Mouse (Mus musculus): Measurements from ENCODE around the gene Exoc6b. TPM values are rescaled to one million over a fixed set of nuclear protein-coding genes. Genes with fewer than 3 reads are reported as not detected.

Exoc6b gene
- polyA plus RNA-seq, 1 experiment from 2014 or later = 10.2 TPM

DNA sequence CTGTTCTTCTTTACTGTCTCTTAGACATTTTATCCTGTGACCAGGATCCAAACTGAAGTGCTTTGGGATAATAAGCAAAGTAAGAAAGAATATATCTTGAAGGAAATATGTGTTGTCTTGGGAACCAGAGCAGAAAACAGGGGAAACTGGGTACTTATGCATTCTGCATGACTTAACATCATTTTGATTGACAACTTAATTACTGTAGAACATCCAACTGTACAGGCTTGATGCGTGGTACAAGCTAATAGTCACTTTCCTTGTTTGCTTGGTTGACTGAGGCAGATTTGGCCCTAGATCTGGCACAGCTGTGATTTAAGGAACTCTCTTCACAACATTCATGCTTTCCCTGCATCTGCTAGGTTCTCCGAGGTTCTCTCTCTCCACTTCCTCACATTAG, 285.3 kb downstream of the Exoc6b start:
- no peaks in the 10 kb centered on the region for H3K4me1 ChIP-seq (replicated peaks; ENCODE audit: control insufficient read depth, insufficient read depth, low read length)
- no peak overlapping the region for H3K4me2 ChIP-seq
- no peak overlapping the region for H3K27ac ChIP-seq (ENCODE audit: low read depth, low read length)
- no peak overlapping the region for H3K4me3 ChIP-seq (ENCODE audit: low read depth, low read length)
- no peak for DNase-seq (ENCODE audit: low spot score)
- no peak for ATAC-seq (replicated peaks; ENCODE audit: low FRiP score)
- no peaks in the 10 kb centered on the region for H3K27me3 ChIP-seq (replicated peaks; ENCODE audit: control insufficient read depth, insufficient read depth, low read length)
- H3K9me3 ChIP-seq (ENCODE audit: control insufficient read depth, low read length) = no peaks in the 10 kb centered on the region
- no peaks in the 10 kb centered on the region for H3K36me3 ChIP-seq (ENCODE audit: control insufficient read depth, insufficient read depth, low read length)
- 79% methylated on average over 2 of the region's 2 CpGs for WGBS
- no peak overlapping the region for H3K9ac ChIP-seq (ENCODE audit: low read depth, low read length)

DNA sequence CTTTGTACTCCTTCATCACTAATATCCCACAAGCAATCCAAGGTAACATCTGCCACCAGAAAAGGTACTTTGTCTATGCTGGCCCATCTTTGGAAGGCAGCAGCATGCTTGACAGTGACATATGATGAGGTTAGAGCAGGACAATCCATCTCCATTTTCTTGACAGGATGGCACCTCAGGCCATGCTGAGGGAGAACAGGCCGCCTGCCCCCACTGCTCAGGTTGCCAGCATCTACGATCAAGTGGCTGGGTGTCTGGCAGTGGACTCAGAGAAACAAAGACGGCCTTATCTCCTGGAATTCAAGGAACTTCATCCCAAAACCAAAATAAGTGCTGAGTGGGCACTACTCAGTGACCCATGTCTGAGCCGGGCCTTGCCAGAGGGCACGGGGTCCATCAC, 289.3 kb downstream of the Exoc6b start:
- ATAC-seq (replicated peaks; ENCODE audit: low FRiP score) (no peak), DNase-seq (ENCODE audit: low spot score) (no peak)
- no peaks in the 10 kb centered on the region for H3K9me3 ChIP-seq (ENCODE audit: control insufficient read depth, low read length)
- H3K9ac ChIP-seq (ENCODE audit: low read depth, low read length) = no peak overlapping the region
- H3K36me3 ChIP-seq (ENCODE audit: control insufficient read depth, insufficient read depth, low read length) = no peaks in the 10 kb centered on the region
- no peak overlapping the region for H3K27ac ChIP-seq (ENCODE audit: low read depth, low read length)
- no peaks in the 10 kb centered on the region for H3K27me3 ChIP-seq (replicated peaks; ENCODE audit: control insufficient read depth, insufficient read depth, low read length)
- H3K4me1 ChIP-seq (replicated peaks; ENCODE audit: control insufficient read depth, insufficient read depth, low read length) = no peaks in the 10 kb centered on the region
- 54% methylated on average over 5 of the region's 5 CpGs for WGBS
- no peak overlapping the region for H3K4me3 ChIP-seq (ENCODE audit: low read depth, low read length)
- no peak overlapping the region for H3K4me2 ChIP-seq

DNA sequence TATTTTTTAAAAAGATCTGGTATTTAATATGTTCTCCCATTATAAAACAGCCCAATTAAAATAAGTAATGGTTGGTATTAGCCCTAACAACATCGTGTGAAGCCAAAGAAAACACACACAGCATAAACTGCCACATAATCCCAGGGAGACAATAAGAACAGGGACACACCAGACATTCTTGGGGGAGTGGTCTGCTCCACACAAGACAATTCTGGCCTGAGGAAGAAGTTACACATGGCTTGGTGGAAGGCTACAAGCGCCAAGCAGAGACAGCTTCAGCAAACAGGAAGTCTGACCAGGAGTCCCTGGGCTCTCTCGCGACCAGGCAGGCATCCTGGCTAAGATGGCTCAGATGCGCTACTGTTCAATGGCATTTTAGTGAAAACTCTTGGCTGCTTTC, 290.3 kb downstream of the Exoc6b start:
- 51% methylated on average over 5 of the region's 5 CpGs for WGBS
- no peaks in the 10 kb centered on the region for H3K4me1 ChIP-seq (replicated peaks; ENCODE audit: control insufficient read depth, insufficient read depth, low read length)
- H3K9me3 ChIP-seq (ENCODE audit: control insufficient read depth, low read length) = no peaks in the 10 kb centered on the region
- no peak overlapping the region for H3K9ac ChIP-seq (ENCODE audit: low read depth, low read length)
- ATAC-seq (replicated peaks; ENCODE audit: low FRiP score) = no peak
- H3K4me2 ChIP-seq = no peak overlapping the region
- H3K27me3 ChIP-seq (replicated peaks; ENCODE audit: control insufficient read depth, insufficient read depth, low read length) = no peaks in the 10 kb centered on the region
- H3K36me3 ChIP-seq (ENCODE audit: control insufficient read depth, insufficient read depth, low read length) = no peaks in the 10 kb centered on the region
- no peak for DNase-seq (ENCODE audit: low spot score)
- no peak overlapping the region for H3K27ac ChIP-seq (ENCODE audit: low read depth, low read length)
- H3K4me3 ChIP-seq (ENCODE audit: low read depth, low read length) = no peak overlapping the region

DNA sequence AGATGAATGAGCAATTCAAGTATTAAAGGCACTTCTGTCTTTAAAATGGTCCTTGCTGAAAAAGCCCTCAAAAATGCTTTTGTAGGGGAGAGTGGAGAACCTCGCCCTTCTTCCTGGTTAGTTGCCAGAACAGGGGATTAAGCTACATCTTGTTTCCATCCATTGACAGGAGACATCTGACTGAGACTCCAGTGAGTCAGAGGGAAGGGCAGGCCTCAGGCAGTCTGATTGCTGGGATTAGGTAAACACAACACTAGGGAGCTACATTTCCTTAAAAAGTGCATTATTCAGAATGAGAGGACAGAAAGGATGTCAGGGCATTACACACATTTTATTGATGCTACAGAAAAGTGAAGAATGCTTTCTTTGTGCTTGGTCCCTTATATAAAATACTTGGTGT, 293.4 kb downstream of the Exoc6b start:
- WGBS = 53% methylated on average over 1 of the region's 1 CpGs
- Histone ChIP-seq H3K27me3 (replicated peaks; ENCODE audit: control insufficient read depth, insufficient read depth, low read length) (no peaks in the 10 kb centered on the region), H3K27ac (ENCODE audit: low read depth, low read length) (no peak overlapping the region), H3K4me1 (replicated peaks; ENCODE audit: control insufficient read depth, insufficient read depth, low read length) (no peaks in the 10 kb centered on the region), H3K4me3 (ENCODE audit: low read depth, low read length) (no peak overlapping the region), H3K9ac (ENCODE audit: low read depth, low read length) (no peak overlapping the region), H3K9me3 (ENCODE audit: control insufficient read depth, low read length) (no peaks in the 10 kb centered on the region), H3K36me3 (ENCODE audit: control insufficient read depth, insufficient read depth, low read length) (no peaks in the 10 kb centered on the region), H3K4me2 (no peak overlapping the region)
- ATAC-seq (replicated peaks; ENCODE audit: low FRiP score) (no peak), DNase-seq (ENCODE audit: low spot score) (no peak)

DNA sequence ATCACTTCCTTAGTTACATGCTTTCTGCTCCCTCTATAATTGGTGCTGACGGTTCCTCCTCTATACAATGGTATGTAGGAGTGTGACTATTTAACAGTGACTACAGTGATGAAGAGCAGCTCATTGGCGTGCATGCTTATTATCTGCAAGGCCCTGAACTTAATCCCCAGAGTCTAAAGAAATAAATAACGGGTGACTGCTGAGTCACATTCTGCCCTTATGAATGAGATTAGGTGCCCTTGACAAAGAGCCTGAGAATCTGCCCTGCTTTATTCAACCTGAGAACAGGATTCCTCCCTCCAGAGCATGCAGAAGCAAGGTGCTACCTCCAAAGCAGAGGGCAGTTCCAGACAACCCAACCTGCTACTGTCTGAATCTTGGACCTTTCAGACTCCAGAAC, 314.0 kb downstream of the Exoc6b start:
- no peaks in the 10 kb centered on the region for H3K4me1 ChIP-seq (replicated peaks; ENCODE audit: control insufficient read depth, insufficient read depth, low read length)
- H3K27me3 ChIP-seq (replicated peaks; ENCODE audit: control insufficient read depth, insufficient read depth, low read length) = no peaks in the 10 kb centered on the region
- no peak overlapping the region for H3K4me3 ChIP-seq (ENCODE audit: low read depth, low read length)
- no peaks in the 10 kb centered on the region for H3K9me3 ChIP-seq (ENCODE audit: control insufficient read depth, low read length)
- 62% methylated on average over 3 of the region's 3 CpGs for WGBS
- ATAC-seq (replicated peaks; ENCODE audit: low FRiP score) (no peak), DNase-seq (ENCODE audit: low spot score) (no peak)
- H3K9ac ChIP-seq (ENCODE audit: low read depth, low read length) = no peak overlapping the region
- H3K27ac ChIP-seq (ENCODE audit: low read depth, low read length) = no peak overlapping the region
- no peak overlapping the region for H3K4me2 ChIP-seq
- no peaks in the 10 kb centered on the region for H3K36me3 ChIP-seq (ENCODE audit: control insufficient read depth, insufficient read depth, low read length)

DNA sequence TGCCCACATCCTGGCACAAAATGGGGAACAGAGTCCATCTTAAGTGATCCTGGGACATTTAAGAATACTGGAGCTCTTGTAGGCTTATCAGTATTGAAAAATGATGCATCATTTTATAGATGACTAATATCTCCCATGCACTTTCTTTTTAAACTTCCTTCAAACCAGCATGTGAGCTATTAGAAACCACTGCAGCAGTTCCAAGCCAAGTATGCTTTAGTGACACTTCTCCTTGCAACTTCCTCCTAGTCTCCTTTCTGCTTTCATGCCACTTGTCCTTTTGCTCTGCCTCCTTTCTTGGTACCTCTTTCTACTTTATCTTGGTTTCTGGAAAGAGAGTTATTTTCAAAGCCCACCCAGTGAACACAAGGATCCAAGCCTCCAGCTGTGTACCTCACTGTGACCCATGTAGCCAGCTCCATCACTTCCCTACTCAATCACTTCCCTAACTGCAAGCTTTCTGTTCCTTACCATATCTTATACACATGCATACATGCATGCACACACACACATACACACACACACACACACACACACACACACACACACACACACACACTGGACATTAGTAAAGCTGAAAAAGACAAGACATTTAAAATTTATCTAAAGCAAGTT, 316.4 kb downstream of the Exoc6b start:
- no peak for ATAC-seq (replicated peaks; ENCODE audit: low FRiP score)
- no peak overlapping the region for H3K27ac ChIP-seq (ENCODE audit: low read depth, low read length)
- H3K9ac ChIP-seq (ENCODE audit: low read depth, low read length) = no peak overlapping the region
- no peaks in the 10 kb centered on the region for H3K4me1 ChIP-seq (replicated peaks; ENCODE audit: control insufficient read depth, insufficient read depth, low read length)
- H3K4me2 ChIP-seq = no peak overlapping the region
- DNase-seq (ENCODE audit: low spot score) = no peak
- H3K4me3 ChIP-seq (ENCODE audit: low read depth, low read length) = no peak overlapping the region
- no peaks in the 10 kb centered on the region for H3K36me3 ChIP-seq (ENCODE audit: control insufficient read depth, insufficient read depth, low read length)
- H3K9me3 ChIP-seq (ENCODE audit: control insufficient read depth, low read length) = no peaks in the 10 kb centered on the region
- no peaks in the 10 kb centered on the region for H3K27me3 ChIP-seq (replicated peaks; ENCODE audit: control insufficient read depth, insufficient read depth, low read length)

DNA sequence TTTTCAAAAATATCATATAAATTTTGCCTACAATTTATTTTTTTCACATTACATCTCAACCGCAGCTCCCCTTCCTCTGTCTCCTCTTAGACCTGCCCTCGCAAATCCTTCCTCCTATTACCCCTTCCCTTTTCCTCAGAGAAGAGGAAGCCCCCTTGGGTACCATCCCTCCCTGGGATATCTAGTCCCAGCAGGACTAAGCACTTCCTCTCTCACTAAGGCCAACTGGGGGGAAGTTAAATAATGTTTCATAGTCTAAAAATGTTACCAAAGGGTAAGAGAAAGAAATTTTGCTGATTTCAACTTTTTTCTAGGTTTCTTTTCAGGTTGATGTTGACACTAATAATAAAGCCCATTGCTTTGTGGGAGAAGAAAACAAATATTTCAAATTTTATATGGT, 317.9 kb downstream of the Exoc6b start:
- no peak overlapping the region for H3K4me3 ChIP-seq (ENCODE audit: low read depth, low read length)
- H3K4me1 ChIP-seq (replicated peaks; ENCODE audit: control insufficient read depth, insufficient read depth, low read length) = no peaks in the 10 kb centered on the region
- no peaks in the 10 kb centered on the region for H3K27me3 ChIP-seq (replicated peaks; ENCODE audit: control insufficient read depth, insufficient read depth, low read length)
- WGBS = 49% methylated on average over 2 of the region's 2 CpGs
- no peak overlapping the region for H3K27ac ChIP-seq (ENCODE audit: low read depth, low read length)
- DNase-seq (ENCODE audit: low spot score) (no peak), ATAC-seq (replicated peaks; ENCODE audit: low FRiP score) (no peak)
- no peak overlapping the region for H3K9ac ChIP-seq (ENCODE audit: low read depth, low read length)
- H3K36me3 ChIP-seq (ENCODE audit: control insufficient read depth, insufficient read depth, low read length) = no peaks in the 10 kb centered on the region
- no peaks in the 10 kb centered on the region for H3K9me3 ChIP-seq (ENCODE audit: control insufficient read depth, low read length)
- H3K4me2 ChIP-seq = no peak overlapping the region

DNA sequence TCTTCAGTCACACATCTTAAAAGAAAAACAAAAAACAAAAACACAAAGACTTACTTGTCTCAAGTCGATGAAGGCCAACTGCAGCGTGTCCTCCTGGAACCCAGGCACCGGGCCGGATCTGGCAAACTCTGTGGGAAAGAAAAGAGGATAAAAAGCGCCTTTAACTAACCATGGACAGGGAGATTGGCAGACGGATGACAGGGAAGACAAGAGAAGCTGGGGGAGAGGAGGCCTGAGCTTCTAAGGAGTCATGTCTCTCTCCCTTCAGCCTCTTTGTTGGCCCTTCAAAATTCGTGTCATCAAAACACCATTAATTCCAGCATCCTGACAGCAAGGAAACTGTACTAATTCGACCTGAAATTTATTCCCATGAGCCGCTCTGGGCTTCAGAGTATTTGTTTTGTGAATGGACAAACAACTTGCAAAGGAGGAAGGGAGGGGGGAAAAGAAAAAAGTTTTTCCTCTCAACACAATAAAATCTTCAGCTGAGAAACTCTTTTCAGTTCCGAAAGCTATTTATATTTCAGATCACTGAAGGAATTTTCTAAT, 322.4 kb downstream of the Exoc6b start:
- no peaks in the 10 kb centered on the region for H3K4me1 ChIP-seq (replicated peaks; ENCODE audit: control insufficient read depth, insufficient read depth, low read length)
- H3K9me3 ChIP-seq (ENCODE audit: control insufficient read depth, low read length) = no peaks in the 10 kb centered on the region
- H3K9ac ChIP-seq (ENCODE audit: low read depth, low read length) = no peak overlapping the region
- DNase-seq (ENCODE audit: low spot score) (no peak), ATAC-seq (replicated peaks; ENCODE audit: low FRiP score) (no peak)
- H3K27me3 ChIP-seq (replicated peaks; ENCODE audit: control insufficient read depth, insufficient read depth, low read length) = no peaks in the 10 kb centered on the region
- no peak overlapping the region for H3K27ac ChIP-seq (ENCODE audit: low read depth, low read length)
- H3K36me3 ChIP-seq (ENCODE audit: control insufficient read depth, insufficient read depth, low read length) = no peaks in the 10 kb centered on the region
- H3K4me3 ChIP-seq (ENCODE audit: low read depth, low read length) = no peak overlapping the region
- H3K4me2 ChIP-seq = no peak overlapping the region
- WGBS = 77% methylated on average over 10 of the region's 10 CpGs

DNA sequence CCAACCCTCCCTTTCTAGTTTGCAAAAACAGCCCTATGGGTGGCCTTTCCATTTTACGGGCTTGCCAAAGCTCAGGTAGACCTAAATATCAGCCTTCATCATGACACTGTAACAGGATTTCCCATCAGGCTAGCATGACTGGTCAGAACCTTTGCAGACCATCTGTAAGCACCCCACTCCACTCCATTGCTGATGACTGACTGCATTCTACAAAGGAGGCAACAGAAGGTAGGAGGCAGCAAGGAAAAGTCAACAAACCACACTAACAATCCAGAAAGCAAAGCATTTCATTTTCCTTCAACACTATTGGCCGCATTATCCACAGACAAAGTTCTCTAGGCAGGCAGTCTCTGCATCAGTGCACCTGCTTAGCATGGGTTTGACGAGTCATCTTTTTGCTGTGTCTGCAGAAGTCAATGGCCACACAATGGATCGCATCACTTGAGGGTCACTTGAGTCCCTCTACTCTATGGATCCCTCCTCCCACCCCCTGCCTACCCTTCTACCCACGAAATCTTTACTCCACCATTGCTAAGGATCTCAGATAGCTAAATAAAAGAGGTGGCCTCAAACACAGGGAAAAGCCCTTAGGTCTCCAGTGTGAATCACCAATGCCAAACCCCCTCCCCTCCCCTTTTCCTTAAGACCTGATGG, 323.0 kb downstream of the Exoc6b start:
- Histone ChIP-seq H3K9ac (ENCODE audit: low read depth, low read length) (no peak overlapping the region), H3K27me3 (replicated peaks; ENCODE audit: control insufficient read depth, insufficient read depth, low read length) (no peaks in the 10 kb centered on the region), H3K4me2 (no peak overlapping the region), H3K27ac (ENCODE audit: low read depth, low read length) (no peak overlapping the region), H3K4me3 (ENCODE audit: low read depth, low read length) (no peak overlapping the region), H3K36me3 (ENCODE audit: control insufficient read depth, insufficient read depth, low read length) (no peaks in the 10 kb centered on the region), H3K4me1 (replicated peaks; ENCODE audit: control insufficient read depth, insufficient read depth, low read length) (no peaks in the 10 kb centered on the region), H3K9me3 (ENCODE audit: control insufficient read depth, low read length) (no peaks in the 10 kb centered on the region)
- DNase-seq (ENCODE audit: low spot score) (no peak), ATAC-seq (replicated peaks; ENCODE audit: low FRiP score) (no peak)
- WGBS = 85% methylated on average over 5 of the region's 5 CpGs
